Mouse (Mus musculus): ENCODE data around the gene Fig4. TPM values are rescaled to one million over a fixed set of nuclear protein-coding genes. Genes with fewer than 3 reads are reported as not detected.
A peak's percentile ranks its signal among the peaks of the same experiment; 100 is the strongest.

Fig4 gene
- total and polyA plus RNA-seq, 2 experiments from 2014 or later, result 36.4 to 40.4 TPM

GRCm38 (mm10) chr10:41288771-41289415 lies 14.2 kb downstream of the Fig4 start:
- TF ChIP-seq CTCF (IDR thresholded peaks at IDR 0.05; ENCODE audit: low read depth), result peak; percentile 93
- Histone ChIP-seq H3K4me3 (ENCODE audit: low read depth, low read length) (no peak overlapping the region), H3K4me1 (ENCODE audit: insufficient read depth) (no peaks in the 10 kb centered on the region), H3K9ac (0 out of 2 replicates have a peak overlapping the region, but pooled peaks have one; percentile 26), H3K27ac (ENCODE audit: low read depth, low read length) (no peak overlapping the region), H3K36me3 (ENCODE audit: insufficient read depth) (0 out of 2 replicates have a peak, but pooled peaks cover 5% of the 10 kb centered on the region), H3K9me3 (ENCODE audit: low read length) (no peaks in the 10 kb centered on the region), H3K27me3 (ENCODE audit: insufficient read depth, low read length) (no peaks in the 10 kb centered on the region), H3K4me2 (ENCODE audit: low read depth) (no peak overlapping the region)
- ATAC-seq, result peak; percentile 96
- WGBS, result 30% methylated on average over 16 of the region's 16 CpGs
- peak; percentile 94 for DNase-seq

- no peaks in the 10 kb centered on the region for H3K4me1 ChIP-seq (ENCODE audit: insufficient read depth)
- H3K27ac ChIP-seq (ENCODE audit: low read depth, low read length), result no peak overlapping the region
- H3K36me3 ChIP-seq (ENCODE audit: insufficient read depth), result peaks cover 5% of the 10 kb centered on the region; the same call in 1 of the 2 replicates
- DNase-seq (no peak), ATAC-seq (no peak)
- no peak for TF ChIP-seq CTCF (IDR thresholded peaks at IDR 0.05; ENCODE audit: low read depth)
- H3K9me3 ChIP-seq (ENCODE audit: low read length), result no peaks in the 10 kb centered on the region
- WGBS, result 44% methylated on average over 1 of the region's 1 CpGs
- no peaks in the 10 kb centered on the region for H3K27me3 ChIP-seq (ENCODE audit: insufficient read depth, low read length)
- no peak overlapping the region for H3K9ac ChIP-seq
- no peak overlapping the region for H3K4me2 ChIP-seq (ENCODE audit: low read depth)
- H3K4me3 ChIP-seq (ENCODE audit: low read depth, low read length), result no peak overlapping the region
Measured at GRCm38 (mm10) chr10:41288074-41288473, 15.0 kb downstream of the Fig4 start.

- ATAC-seq (no peak), DNase-seq (no peak)
- Histone ChIP-seq H3K4me3 (ENCODE audit: low read depth, low read length) (no peak overlapping the region), H3K4me1 (ENCODE audit: insufficient read depth) (no peaks in the 10 kb centered on the region), H3K9me3 (ENCODE audit: low read length) (no peaks in the 10 kb centered on the region), H3K9ac (no peak overlapping the region), H3K4me2 (ENCODE audit: low read depth) (no peak overlapping the region), H3K27ac (ENCODE audit: low read depth, low read length) (no peak overlapping the region), H3K36me3 (ENCODE audit: insufficient read depth) (peaks cover 5% of the 10 kb centered on the region; the same call in 1 of the 2 replicates), H3K27me3 (ENCODE audit: insufficient read depth, low read length) (no peaks in the 10 kb centered on the region)
- no peak for TF ChIP-seq CTCF (IDR thresholded peaks at IDR 0.05; ENCODE audit: low read depth)
- 95% methylated on average over 3 of the region's 3 CpGs for WGBS
Measured at GRCm38 (mm10) chr10:41287618-41288017, 15.4 kb downstream of the Fig4 start.

- Histone ChIP-seq H3K9ac (no peak overlapping the region), H3K4me3 (ENCODE audit: low read depth, low read length) (no peak overlapping the region), H3K4me1 (ENCODE audit: insufficient read depth) (no peaks in the 10 kb centered on the region), H3K27ac (ENCODE audit: low read depth, low read length) (no peak overlapping the region), H3K4me2 (ENCODE audit: low read depth) (no peak overlapping the region), H3K9me3 (ENCODE audit: low read length) (no peaks in the 10 kb centered on the region), H3K27me3 (ENCODE audit: insufficient read depth, low read length) (no peaks in the 10 kb centered on the region), H3K36me3 (ENCODE audit: insufficient read depth) (peaks cover 6% of the 10 kb centered on the region; the same call in 1 of the 2 replicates)
- ATAC-seq, result no peak
- no peak for TF ChIP-seq CTCF (IDR thresholded peaks at IDR 0.05; ENCODE audit: low read depth)
- no peak for DNase-seq
- 93% methylated on average over 2 of the region's 2 CpGs for WGBS
Measured at GRCm38 (mm10) chr10:41282086-41282485, 21.0 kb downstream of the Fig4 start.

- DNase-seq, result no peak
- Histone ChIP-seq H3K9ac (no peak overlapping the region), H3K27ac (ENCODE audit: low read depth, low read length) (no peak overlapping the region), H3K36me3 (ENCODE audit: insufficient read depth) (peaks cover 11% of the 10 kb centered on the region; the same call in 1 of the 2 replicates), H3K4me2 (ENCODE audit: low read depth) (no peak overlapping the region), H3K4me3 (ENCODE audit: low read depth, low read length) (no peak overlapping the region), H3K4me1 (ENCODE audit: insufficient read depth) (no peaks in the 10 kb centered on the region), H3K27me3 (ENCODE audit: insufficient read depth, low read length) (no peaks in the 10 kb centered on the region), H3K9me3 (ENCODE audit: low read length) (no peaks in the 10 kb centered on the region)
- no peak for ATAC-seq
- no peak for TF ChIP-seq CTCF (IDR thresholded peaks at IDR 0.05; ENCODE audit: low read depth)
- 84% methylated on average over 2 of the region's 2 CpGs for WGBS
Measured at GRCm38 (mm10) chr10:41280796-41281195, 22.3 kb downstream of the Fig4 start.

GRCm38 (mm10) chr10:41280177-41280576 lies 22.9 kb downstream of the Fig4 start:
- H3K9ac ChIP-seq, result no peak overlapping the region
- no peaks in the 10 kb centered on the region for H3K4me1 ChIP-seq (ENCODE audit: insufficient read depth)
- peaks cover 11% of the 10 kb centered on the region; the same call in 1 of the 2 replicates for H3K36me3 ChIP-seq (ENCODE audit: insufficient read depth)
- H3K27ac ChIP-seq (ENCODE audit: low read depth, low read length), result no peak overlapping the region
- WGBS, result 61% methylated on average over 6 of the region's 6 CpGs
- no peak overlapping the region for H3K4me3 ChIP-seq (ENCODE audit: low read depth, low read length)
- no peak overlapping the region for H3K4me2 ChIP-seq (ENCODE audit: low read depth)
- no peaks in the 10 kb centered on the region for H3K9me3 ChIP-seq (ENCODE audit: low read length)
- ATAC-seq (no peak), DNase-seq (no peak)
- no peaks in the 10 kb centered on the region for H3K27me3 ChIP-seq (ENCODE audit: insufficient read depth, low read length)
- no peak for TF ChIP-seq CTCF (IDR thresholded peaks at IDR 0.05; ENCODE audit: low read depth)

- no peak overlapping the region for H3K4me2 ChIP-seq (ENCODE audit: low read depth)
- H3K27ac ChIP-seq (ENCODE audit: low read depth, low read length), result no peak overlapping the region
- no peaks in the 10 kb centered on the region for H3K27me3 ChIP-seq (ENCODE audit: insufficient read depth, low read length)
- DNase-seq (no peak), ATAC-seq (no peak)
- WGBS, result 91% methylated on average over 1 of the region's 1 CpGs
- peaks cover 6% of the 10 kb centered on the region; the same call in 1 of the 2 replicates for H3K36me3 ChIP-seq (ENCODE audit: insufficient read depth)
- no peaks in the 10 kb centered on the region for H3K9me3 ChIP-seq (ENCODE audit: low read length)
- H3K4me1 ChIP-seq (ENCODE audit: insufficient read depth), result no peaks in the 10 kb centered on the region
- H3K9ac ChIP-seq, result no peak overlapping the region
- TF ChIP-seq CTCF (IDR thresholded peaks at IDR 0.05; ENCODE audit: low read depth), result no peak
- no peak overlapping the region for H3K4me3 ChIP-seq (ENCODE audit: low read depth, low read length)
Measured at GRCm38 (mm10) chr10:41278808-41279207, 24.3 kb downstream of the Fig4 start.

Measured in forebrain, postnatal 0 days (tissue).